Mouse (Mus musculus): ENCODE measurements around the gene Gnpat. TPM values are rescaled to one million over a fixed set of nuclear protein-coding genes. Genes with fewer than 3 reads are reported as not detected.

Gene Gnpat
- total RNA-seq (2021): 10 to 100 TPM; 56.6 to 61.4 TPM

DNA sequence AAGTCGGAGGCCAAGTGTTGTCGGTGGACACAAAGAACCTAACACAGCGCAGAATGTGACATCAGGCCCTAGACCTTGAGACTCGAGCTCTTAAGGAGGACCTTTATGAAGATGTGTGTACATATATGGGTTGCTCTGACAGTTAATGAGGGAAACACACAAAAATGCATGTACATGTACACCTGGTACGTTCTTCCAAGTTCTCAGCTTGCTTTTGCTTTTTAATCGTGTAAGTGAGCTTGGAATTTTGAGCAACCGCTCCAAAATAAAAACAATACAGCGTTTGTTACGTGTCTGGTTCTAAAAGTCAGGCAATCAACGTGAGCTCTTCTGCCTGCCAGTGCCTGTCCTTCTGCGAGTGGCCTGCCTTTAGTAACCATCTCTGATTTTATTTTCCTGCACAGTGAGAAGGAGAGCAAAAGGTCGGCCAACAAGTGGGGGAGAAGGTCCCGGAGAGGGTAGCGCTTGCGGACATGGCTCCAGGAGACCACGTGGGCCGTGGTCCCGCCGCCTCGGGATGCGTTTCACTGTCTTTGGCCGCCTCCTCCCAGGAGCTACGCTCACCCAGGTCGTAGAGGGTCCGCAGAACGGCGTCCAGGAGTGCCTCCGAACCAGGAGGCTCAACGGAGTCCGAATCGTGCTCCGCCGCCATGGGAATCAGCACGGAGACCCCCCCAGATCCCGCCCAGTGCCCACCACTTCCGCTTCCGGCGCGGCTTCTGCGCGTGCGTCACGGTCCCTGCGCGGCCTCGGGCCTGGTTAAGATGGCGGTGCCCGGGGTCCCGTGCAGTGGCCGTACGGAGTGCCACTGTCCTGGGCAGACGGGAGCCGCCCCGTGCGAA lies at the start of gene Gnpat, which contains the start of gene 2810004N23Rik:
TSS of gene Gnpat (plus strand) at position 713 of the 842 bp plus-strand sequence.
TSS of gene 2810004N23Rik (minus strand) at position 800 of the 842 bp plus-strand sequence.
- peak; percentile 90 to 95 for DNase-seq (ENCODE audit: extremely low spot score in 1 of 2, low spot score in 2 of 2)
- intact Hi-C loops (cut with DNase I): no loop called here

DNA sequence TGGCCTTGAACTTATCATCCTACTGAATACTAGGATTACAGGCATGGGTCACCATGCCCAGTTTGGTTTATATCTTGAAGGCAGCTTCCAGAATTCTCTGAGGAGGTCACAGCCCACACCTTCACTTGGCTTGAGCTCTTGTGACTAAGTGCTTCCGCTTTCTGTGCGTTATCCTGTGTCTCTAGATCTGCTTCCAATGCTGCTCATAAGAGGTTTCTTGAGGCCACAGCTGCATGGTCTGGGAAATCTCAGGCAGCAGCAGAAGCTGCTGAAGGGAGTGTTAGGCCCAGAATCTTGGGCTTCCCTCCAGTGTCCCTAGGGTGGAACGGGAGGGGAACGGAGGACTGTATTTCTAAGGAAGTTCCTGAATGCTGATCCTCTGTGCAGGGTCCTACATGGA lies 49.5 kb upstream of the Gnpat start:
- intact Hi-C loops (cut with DNase I): no loop called here
- no peak for DNase-seq (ENCODE audit: extremely low spot score in 1 of 2, low spot score in 2 of 2)

DNA sequence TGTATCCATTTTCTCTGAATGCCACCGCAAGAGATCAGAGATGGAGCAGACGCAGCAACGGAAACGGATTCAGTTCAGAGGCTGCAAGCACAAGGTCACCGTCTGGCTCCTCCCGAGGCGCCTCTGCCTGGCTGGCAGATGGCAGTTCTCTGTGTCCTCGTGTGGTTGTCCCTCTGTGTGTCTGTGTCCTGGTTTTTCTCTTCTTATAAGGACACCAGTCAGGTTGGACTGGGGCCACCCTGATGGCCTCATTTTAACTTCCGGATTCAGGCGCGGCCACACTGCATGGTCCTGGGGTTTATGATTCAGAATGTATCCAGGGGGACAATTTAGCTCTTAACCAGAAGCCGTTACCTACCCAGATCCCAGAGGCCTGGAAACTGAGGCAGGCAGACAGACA lies 47.0 kb upstream of the Gnpat start:
- no peak for DNase-seq (ENCODE audit: extremely low spot score in 1 of 2, low spot score in 2 of 2)
- intact Hi-C loops (cut with DNase I): no loop called here

DNA sequence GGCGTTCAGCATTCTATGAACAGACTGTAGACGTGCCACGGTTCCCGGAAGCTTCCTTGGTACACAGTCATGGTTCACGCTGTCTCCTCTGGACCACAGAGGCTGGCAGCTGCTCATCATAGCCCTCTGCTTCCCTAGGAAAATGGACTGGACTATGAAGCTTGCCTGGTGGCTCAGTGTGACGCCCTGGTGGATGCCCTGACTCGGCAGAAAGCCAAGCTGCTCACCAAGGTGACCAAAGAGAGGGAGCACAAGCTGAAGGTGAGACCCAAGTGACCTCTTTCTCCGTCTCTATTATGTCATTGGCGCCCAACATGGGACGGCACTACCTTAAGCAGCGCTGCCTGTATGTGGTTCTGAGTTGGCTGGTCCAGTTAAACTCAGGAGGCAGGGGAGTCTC lies 46.0 kb upstream of the Gnpat start:
- no peak for DNase-seq (ENCODE audit: extremely low spot score in 1 of 2, low spot score in 2 of 2)
- intact Hi-C loops (cut with DNase I): no loop called here

DNA sequence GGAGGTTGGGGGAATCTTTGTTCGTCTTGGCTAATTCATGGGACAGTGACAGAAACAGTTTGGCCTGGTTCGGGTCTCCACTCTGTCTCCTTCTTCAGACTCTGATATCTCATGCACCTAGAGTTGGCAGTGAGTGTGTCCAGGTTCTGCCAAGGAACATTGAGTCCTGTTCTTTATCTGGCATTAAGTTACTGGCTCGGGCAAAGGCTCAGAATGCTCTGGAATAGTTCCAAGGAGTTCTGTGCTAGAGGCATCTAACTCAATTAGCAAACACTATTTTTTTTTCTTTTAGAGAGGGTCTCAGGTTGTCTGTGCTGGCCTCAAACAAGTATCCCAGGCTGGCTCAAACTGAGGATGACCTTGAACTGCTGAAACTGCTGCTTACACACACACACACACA lies 45.5 kb upstream of the Gnpat start:
- no peak for DNase-seq (ENCODE audit: extremely low spot score in 1 of 2, low spot score in 2 of 2)
- intact Hi-C loops (cut with DNase I): no loop called here

DNA sequence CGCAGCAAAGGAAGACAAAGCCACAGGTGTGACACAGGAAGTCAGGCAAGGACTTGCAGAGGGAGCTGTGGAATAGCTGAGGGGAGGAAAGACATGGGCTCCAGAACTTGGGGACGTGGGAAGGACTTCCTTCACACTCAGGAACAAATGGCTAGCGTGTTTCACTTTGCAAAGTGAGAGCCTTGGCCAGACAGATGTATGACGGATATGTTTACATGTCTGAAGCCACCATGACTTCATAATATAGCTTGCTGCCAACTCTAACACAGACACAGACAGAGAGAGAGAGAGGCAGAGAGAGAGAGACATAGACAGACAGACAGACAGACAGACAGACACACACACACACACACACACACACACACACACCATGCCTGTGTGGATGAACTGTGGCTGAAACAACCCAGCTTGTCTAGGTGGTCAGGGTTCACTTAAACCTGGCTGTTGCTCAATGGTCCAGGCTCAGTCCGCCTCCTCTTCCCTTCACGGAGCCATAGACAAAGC lies 43.2 kb upstream of the Gnpat start:
- no peak for DNase-seq (ENCODE audit: extremely low spot score in 1 of 2, low spot score in 2 of 2)
- intact Hi-C loops (cut with DNase I): no loop called here

DNA sequence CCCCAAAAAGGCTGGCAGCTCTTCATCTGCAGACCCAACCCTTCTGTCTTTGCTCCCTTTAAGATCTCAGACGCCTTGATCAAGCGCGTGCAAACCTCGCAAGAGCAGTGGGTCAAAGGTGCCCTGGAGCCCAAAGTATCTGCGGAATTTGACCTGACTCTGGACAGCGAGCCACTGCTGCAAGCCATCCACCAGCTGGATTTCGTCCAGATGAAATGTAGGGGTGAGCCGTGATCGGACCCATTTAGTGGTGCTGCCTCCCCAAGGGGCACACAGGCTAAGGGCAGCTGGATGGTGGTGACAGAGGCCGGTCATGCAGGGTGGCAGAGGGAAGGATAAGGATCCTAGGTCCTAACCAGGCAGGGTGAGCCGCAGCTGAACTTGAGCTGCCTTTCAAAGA lies 42.7 kb upstream of the Gnpat start:
- DNase-seq (ENCODE audit: extremely low spot score in 1 of 2, low spot score in 2 of 2): no peak
- intact Hi-C loops (cut with DNase I): no loop called here

DNA sequence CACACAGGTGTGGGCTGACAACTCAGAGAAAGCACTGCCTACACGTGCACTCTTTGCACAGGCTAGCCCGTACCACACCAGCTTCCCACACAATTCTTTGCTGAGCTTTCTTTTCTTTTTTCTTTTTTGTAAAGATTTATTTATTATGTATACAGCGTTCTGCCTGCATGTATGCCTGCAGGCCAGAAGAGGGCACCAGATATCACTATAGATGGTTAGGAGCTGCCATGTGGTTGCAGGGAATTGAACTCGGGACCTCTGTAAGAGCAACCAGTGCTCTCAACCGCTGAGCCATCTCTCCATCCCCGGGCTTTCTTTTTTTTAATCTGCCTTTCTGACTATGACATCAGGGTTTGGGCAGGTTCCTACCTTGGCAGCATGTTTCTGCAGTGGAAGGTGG lies 39.3 kb upstream of the Gnpat start:
- DNase-seq (ENCODE audit: extremely low spot score in 1 of 2, low spot score in 2 of 2): no peak
- intact Hi-C loops (cut with DNase I): no loop called here

DNA sequence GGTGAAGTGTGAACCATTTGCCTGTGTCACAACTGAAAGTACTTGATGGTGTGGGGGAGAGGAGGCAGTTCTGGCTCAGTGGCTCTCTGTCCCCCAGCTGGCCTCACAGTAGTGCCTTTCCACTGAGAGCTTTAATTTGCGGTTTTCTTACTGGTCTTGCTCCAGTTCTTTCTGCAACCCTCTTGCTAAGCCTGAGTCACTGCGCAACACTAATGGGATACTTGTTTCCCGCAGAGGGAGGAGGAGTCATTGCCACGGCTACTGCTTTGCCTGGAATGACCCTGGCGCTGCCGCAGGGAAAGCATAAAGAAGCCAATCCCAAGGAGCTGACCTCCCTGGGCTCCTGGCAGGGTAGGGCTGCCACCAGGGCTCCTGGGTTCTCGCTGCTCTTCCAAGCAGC lies 36.2 kb upstream of the Gnpat start:
- no peak for DNase-seq (ENCODE audit: extremely low spot score in 1 of 2, low spot score in 2 of 2)
- intact Hi-C loops (cut with DNase I): no loop called here

DNA sequence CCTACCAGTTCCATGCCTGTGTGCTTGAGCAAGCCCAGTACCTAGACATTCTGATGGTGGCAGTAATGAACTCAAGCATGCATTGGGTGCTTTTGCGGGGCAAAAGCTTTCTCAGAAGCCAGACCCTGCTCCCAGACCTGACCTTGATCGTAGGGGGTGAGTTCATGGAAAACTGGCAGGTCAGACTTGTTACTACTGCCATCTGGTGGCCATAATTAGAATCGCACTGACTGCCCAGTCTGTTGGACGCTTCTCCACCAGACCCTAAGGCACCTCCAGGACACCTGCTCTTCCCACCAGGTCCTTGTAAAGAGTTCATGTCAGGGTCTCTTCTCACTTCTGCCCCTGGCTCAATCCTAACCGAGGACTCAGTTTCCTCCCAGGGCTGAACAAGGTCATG lies 35.4 kb upstream of the Gnpat start:
- peak; percentile 32 to 55 for DNase-seq (ENCODE audit: extremely low spot score in 1 of 2, low spot score in 2 of 2)
- intact Hi-C loops (cut with DNase I): no loop called here

DNA sequence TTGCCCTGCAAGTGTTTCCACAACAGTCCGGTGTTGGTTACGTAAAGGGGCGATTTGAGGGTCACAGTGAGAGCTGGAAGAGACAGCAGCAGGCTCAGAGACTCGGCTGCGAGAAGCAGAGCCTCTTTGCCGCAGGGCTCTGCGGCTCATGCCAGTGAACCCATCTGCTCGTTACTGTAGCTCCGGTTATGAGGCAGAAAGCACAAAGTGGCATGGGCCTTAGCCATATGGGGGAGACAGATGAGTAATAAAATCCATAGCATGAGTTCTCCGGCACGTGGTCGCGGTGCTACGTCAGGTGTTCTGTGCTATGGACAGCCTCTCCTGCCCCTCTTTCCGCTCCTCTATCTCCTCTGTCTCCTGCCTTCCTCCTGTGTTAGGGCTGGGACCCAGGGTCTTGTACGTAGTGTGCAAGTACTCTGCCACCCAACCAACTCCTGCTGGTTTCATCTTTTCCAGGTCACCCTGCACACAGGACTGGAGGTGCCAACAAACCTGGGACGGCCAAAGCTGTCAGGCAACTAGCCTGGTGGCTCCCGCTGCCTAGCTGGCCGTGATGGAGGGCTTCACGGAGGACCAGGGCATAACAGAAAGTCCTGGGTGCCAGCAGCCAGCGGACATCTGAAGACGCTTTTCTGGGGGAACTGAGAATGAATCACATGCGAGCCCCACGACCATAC lies 34.1 kb upstream of the Gnpat start:
- intact Hi-C loops (cut with DNase I): no loop called here

DNA sequence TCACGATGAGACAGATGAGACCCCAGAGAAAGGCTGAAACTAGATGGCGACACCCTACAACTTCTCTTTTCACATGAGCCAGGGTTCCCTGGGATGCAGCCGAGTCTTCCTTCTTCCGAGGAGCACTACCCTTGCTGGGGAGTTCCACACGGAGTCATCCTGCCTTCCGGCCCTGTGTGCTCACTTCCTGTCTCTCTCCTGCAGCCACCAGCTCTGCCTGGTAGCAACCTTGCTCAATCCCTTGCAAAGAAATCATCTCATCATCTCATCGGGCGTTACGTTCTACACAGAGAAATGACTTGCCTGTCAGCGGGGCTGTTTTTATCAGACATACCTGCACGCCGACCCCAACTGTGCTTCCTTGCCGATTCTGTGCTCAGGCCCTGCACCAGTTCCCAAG lies 32.8 kb upstream of the Gnpat start:
- intact Hi-C loops (cut with DNase I): no loop called here
- no peak for DNase-seq (ENCODE audit: extremely low spot score in 1 of 2, low spot score in 2 of 2)

More for the DNA sequence above, 34.1 kb upstream of the Gnpat start:
- no peak for DNase-seq (ENCODE audit: extremely low spot score in 1 of 2, low spot score in 2 of 2)

DNA sequence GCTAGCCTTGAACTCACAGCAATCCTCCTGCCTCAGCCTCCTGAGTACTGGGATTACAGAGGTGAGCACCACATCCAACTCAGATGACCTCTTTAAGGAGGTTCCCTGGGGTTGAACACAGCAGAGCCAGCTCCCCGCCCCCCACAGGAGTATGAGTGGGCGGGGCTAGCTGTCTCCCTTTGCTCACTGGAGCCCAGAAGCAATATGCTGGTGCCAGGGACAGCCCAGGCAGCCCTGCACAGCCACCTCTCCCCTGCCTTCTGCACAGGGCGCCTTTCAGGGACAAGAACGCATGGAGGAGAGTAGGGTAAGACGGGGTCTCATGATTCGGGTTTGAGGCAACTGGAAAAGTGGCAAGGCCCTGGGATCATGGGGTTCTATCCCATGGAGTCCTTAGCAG lies 31.3 kb upstream of the Gnpat start:
- DNase-seq (ENCODE audit: extremely low spot score in 1 of 2, low spot score in 2 of 2): no peak
- intact Hi-C loops (cut with DNase I): no loop called here

DNA sequence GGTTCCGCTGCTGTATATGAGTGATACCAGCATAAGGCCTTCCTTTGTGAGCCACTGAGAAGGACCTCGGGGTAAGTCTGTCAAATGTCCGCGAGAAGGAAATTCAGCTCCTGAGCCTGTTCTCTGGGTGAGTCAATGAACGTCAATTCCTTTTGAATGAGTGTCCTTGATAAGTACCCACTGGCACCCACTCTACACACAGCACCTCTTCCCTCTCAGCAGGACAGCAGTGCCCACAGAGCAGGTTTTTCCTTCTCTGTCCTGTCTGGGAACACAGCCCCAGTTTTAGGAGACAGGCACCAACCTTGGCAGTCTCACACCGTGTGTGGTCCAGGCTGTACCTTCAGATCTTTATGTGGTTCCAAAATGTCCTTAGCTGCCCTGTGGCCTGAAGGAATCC lies 30.9 kb upstream of the Gnpat start:
- intact Hi-C loops (cut with DNase I): no loop called here
- DNase-seq (ENCODE audit: extremely low spot score in 1 of 2, low spot score in 2 of 2): peak in 1 of 2 experiments; percentile 10

DNA sequence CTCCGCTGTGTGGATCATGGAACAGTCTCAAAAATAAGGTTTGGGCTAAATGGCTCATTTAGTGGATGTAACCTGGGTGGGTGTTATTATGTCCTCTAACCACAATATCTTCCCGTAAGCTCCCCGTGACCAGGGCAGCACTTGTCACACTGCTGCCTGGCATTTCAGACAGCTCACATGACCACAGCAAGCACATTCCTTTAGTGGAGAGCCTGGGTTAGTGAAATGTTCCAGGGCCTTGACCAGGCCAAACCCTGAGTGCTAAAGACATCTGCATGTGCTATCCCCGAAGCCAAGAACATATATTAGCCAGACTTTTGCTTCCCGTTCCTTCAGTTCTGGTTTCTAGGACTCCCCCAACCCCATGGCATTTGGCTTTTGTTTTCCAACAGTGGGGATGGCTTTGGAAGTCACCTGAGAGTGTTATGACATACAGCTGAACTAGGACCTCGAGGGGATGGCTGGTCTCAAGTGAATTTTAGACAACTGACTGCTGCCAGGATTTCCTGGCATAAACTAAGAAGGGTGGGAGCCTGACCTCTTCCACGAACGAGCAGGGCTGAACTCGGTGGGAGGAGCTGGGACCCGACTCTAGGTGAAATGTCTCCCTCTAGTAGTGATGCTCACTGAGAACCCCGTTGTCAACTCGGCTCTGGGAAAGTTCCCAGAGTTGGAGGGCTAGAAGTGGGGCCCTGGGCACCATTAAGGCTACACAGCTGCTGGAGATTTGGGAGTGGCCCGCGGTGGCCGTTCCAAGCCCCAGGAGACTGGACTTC lies 29.2 kb upstream of the Gnpat start:
- DNase-seq (ENCODE audit: extremely low spot score in 1 of 2, low spot score in 2 of 2): no peak
- intact Hi-C loops (cut with DNase I): no loop called here

DNA sequence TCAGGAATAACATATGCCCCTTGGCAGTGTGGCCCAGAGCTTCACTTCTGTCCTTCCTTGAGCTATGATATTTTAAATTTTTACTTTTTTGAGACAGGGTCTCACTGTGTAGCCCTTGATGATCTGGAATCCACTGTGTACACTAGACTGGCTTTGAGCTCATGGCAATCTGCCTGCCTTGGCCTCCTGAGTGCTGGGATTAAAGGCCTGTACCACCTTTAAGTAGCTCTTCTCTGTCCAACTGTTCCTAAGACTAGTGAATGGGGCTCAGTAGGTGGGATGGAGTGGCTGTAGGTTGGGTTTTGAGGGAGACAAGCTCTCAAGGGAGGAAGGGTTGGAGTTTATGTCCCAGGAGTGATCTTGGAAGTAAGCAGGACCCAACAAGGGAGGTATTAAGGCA lies 27.0 kb upstream of the Gnpat start:
- intact Hi-C loops (cut with DNase I): no loop called here

DNA sequence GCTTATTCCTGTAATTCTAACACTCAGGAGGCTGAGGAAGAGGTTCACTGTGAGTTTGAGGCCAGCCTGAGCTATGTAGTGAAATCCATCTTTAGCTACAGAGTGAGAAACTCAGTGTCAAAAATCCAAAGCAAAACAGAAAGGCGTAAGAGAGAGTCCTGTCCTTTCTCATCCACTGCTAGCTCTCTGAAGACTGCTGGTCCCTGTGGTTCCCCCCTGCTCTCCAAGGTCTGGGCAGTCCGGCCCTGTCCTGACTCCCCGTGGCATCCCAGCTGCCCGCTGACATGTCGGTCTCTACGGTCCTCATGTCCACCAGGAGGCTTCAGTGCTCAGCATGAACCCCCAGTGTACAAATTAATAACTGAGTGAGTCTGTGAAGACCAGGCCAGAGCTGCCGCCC lies 26.6 kb upstream of the Gnpat start:
- intact Hi-C loops (cut with DNase I): no loop called here

More for the DNA sequence above, 27.0 kb upstream of the Gnpat start:
- no peak for DNase-seq (ENCODE audit: extremely low spot score in 1 of 2, low spot score in 2 of 2)

DNA sequence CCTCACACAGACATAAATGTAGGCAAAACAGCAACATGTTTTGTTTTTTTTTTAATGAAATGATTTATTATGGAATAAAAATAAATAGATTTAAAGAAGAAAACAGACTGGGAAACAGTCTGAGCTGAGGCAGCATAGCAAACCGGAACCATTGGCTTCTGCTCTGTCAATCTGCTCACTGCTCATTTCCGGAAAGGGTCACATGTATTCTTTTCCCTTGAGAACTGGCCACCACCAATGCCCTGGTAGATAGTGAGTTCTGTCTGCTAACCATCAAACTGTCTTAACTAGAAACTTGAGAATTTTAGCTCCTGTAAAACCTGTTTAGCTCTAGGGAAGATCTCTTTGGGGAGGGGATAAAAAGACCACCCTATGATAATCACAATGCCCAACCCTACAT lies 25.9 kb upstream of the Gnpat start:
- intact Hi-C loops (cut with DNase I): no loop called here
- DNase-seq (ENCODE audit: extremely low spot score in 1 of 2, low spot score in 2 of 2): no peak

More for the DNA sequence above, 26.6 kb upstream of the Gnpat start:
- DNase-seq (ENCODE audit: extremely low spot score in 1 of 2, low spot score in 2 of 2): no peak

DNA sequence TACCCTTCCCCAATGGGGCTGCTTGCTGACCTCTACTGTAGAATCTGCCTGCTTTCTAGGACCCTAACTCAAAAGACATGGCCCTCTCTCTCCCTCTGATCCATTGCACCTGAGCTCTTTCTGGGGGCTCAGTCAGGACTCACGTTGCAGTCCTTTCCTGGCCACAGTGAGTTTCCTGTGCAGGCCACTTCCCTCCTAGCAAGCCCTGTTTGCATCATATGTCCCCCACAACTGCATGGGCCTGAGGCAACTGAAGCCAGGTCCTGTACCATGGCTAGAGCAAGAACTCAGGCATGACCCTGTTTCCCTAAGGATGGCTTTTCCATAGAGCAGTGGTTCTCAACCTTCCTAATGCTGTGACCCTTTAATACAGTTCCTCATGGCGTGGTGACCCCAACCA lies 24.9 kb upstream of the Gnpat start:
- no peak for DNase-seq (ENCODE audit: extremely low spot score in 1 of 2, low spot score in 2 of 2)
- intact Hi-C loops (cut with DNase I): no loop called here

Data from left cerebral cortex, postnatal 10 days (tissue).